Mouse (Mus musculus): ENCODE measurements at regions not wholly inside any gene's neighbourhood (a gene's known extent, or its start where the extent isn't known, plus 50 kb on each side); places are given as distances from the start of the nearest gene placed in this dataset.

DNA sequence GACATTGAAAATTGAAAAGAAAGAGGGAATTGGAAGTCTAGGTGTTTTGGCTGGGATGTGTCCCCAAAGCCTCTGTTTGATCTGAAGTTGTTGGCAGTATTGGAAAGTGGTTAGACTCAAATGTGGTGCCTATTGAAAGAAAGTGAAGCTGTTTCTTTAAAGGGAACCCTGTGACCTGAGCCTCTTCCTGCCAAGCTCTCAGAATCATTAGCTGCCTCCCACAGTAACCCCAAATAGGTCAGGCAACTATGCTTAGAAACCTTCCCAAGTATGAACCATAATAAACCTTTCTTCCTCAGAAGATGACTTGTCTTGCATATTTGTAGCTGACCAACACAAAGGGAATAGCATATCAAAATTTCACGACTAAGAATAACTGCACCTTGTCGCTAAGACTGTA lies 69.7 kb upstream of the Gm34302 start:
- no peak for TF ChIP-seq POLR2A (IDR thresholded peaks at IDR 0.05; ENCODE audit: low read depth, low read length)
- TF ChIP-seq CTCF (IDR thresholded peaks at IDR 0.05; ENCODE audit: borderline replicate concordance, insufficient read depth, low read length), result no peak
- Histone ChIP-seq H3K4me1 (ENCODE audit: control insufficient read depth, insufficient read depth, low read length) (no peaks in the 10 kb centered on the region; the same call in 1 of the 2 replicates), H3K27ac (ENCODE audit: insufficient read depth, low read length) (no peak overlapping the region), H3K4me3 (ENCODE audit: insufficient read depth, low read length) (no peak overlapping the region)

DNA sequence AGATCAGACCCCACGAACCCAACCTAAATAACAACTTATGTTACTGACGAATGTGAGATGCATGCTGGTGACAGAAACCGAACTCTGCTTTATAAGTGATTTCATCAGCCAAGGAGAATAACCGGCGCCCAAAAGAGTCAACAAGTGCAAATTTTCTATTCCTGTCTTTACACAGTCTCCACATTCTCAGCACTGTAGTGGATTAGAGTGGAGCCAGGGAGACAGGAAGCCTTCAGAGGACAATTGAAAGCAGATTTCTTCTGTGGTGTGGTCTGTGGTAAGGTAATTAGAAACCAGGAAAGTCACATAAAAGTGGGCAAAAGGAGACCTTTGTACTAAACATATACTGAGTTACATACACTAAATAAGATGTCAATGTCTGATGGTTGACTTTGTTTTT lies 68.0 kb upstream of the Gm34302 start:
- Histone ChIP-seq H3K4me3 (ENCODE audit: insufficient read depth, low read length) (no peak overlapping the region), H3K4me1 (ENCODE audit: control insufficient read depth, insufficient read depth, low read length) (no peaks in the 10 kb centered on the region; the same call in 1 of the 2 replicates), H3K27ac (ENCODE audit: insufficient read depth, low read length) (peak overlapping the region; percentile 11)
- TF ChIP-seq POLR2A (IDR thresholded peaks at IDR 0.05; ENCODE audit: low read depth, low read length) (no peak), CTCF (IDR thresholded peaks at IDR 0.05; ENCODE audit: borderline replicate concordance, insufficient read depth, low read length) (no peak)

DNA sequence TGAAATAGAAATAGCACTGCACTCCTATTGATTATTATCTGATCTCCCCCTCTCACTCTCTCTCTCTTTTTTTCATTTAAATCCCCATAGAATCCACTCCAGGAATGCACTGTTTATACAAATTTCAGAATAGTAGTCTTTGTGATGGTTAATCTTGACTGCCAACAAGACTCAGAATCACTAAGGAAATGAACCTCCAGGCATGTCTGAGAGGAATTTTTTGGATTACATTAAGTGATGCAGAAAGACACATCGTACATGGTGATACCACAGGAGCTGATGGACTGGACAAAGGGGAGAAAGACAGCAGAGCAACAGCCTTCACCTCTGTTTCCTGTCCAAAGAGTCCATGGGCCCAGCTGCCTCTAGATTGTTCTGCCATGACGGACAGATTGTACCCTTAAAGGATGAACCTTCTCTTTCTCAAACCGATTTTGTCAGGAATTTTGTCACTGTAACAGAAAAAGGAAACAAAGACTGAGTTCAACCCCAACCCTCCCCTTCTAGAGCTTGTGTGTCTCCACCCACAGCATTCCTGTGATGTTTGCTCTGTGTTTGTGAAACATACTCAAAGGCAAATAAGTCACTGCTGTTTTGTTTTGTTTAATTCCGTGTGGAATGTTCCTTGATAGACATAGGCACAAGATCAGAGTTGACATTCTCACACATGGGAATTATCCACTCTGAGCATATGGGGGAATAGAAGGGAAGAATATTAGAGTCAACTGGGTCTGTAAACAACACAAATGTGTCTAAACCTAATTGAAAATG lies 59.1 kb upstream of the Gm34302 start:
- TF ChIP-seq CTCF (IDR thresholded peaks at IDR 0.05; ENCODE audit: borderline replicate concordance, insufficient read depth, low read length) (no peak), POLR2A (IDR thresholded peaks at IDR 0.05; ENCODE audit: low read depth, low read length) (no peak)
- H3K4me1 ChIP-seq (ENCODE audit: control insufficient read depth, insufficient read depth, low read length), result no peaks in the 10 kb centered on the region
- no peak overlapping the region for H3K4me3 ChIP-seq (ENCODE audit: insufficient read depth, low read length)
- H3K27ac ChIP-seq (ENCODE audit: insufficient read depth, low read length), result peak overlapping the region; percentile 26; the same call in 1 of the 2 replicates

DNA sequence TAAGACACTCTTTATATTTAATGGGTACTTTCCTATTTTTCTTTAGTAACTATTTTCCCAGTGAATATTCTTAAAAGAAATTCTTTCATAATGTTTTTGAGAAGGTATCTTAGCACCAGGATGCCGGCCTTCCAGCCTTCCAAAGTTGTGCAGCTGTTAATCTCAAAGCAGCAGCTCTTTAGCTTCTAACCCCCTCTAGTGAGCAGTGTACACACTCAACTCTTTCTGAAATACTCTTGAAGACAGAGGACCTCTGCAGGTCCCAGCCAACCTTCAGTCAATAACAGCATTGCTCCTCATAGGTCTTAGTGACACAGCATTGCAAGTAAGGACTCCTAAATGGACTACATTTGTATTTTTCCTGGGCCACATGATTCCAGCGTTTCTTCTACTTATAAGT lies 55.2 kb upstream of the Gm34302 start:
- no peak for TF ChIP-seq CTCF (IDR thresholded peaks at IDR 0.05; ENCODE audit: borderline replicate concordance, insufficient read depth, low read length)
- no peak overlapping the region for H3K4me3 ChIP-seq (ENCODE audit: insufficient read depth, low read length)
- H3K27ac ChIP-seq (ENCODE audit: insufficient read depth, low read length), result no peak overlapping the region
- no peaks in the 10 kb centered on the region for H3K4me1 ChIP-seq (ENCODE audit: control insufficient read depth, insufficient read depth, low read length)

DNA sequence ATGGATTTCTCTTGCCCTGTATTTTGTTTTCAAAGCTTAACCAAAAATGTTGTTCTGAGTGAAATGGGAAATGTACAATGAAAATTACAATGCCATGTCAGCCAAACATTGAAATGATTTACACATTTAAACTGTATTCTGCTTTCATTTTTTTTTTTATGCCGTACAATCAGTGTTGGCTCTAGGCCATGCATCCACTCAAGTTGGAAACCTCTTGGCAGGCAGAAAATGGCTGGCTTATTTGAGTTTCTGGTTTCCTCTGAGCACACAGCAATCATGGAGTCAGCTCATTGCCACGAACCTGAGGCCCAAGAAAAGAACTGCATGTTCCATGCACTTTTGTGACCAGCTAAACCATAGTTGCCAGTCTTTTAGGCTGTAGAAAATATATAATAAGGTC lies 50.5 kb upstream of the Gm34302 start:
- Histone ChIP-seq H3K27ac (ENCODE audit: insufficient read depth, low read length) (no peak overlapping the region), H3K4me1 (ENCODE audit: control insufficient read depth, insufficient read depth, low read length) (no peaks in the 10 kb centered on the region), H3K4me3 (ENCODE audit: insufficient read depth, low read length) (no peak overlapping the region)
- TF ChIP-seq POLR2A (IDR thresholded peaks at IDR 0.05; ENCODE audit: low read depth, low read length) (no peak), CTCF (IDR thresholded peaks at IDR 0.05; ENCODE audit: borderline replicate concordance, insufficient read depth, low read length) (no peak)

Measured in embryonic fibroblast, embryonic 13.5 days (primary cell).